Mouse (Mus musculus) spleen, adult 2 months (tissue): ENCODE results near the gene Gpr65.

Experiments
- CTCF ChIP-seq: fragments of 200-500 bp; IDR thresholded peaks from 2 replicates; pipeline ENCODE4 v1.5.1; 2011; ENCODE audit warnings: mild to moderate bottlenecking, inconsistent platforms; ENCODE audit not compliant: insufficient read depth, insufficient read length, insufficient replicate concordance; ENCODE audit errors: extremely low read depth
- POLR2A ChIP-seq: fragments of 200-500 bp; IDR thresholded peaks from 2 replicates; pipeline ENCODE4 v1.6.1; 2011; ENCODE audit warnings: low read depth, low read length, inconsistent platforms

DNA sequence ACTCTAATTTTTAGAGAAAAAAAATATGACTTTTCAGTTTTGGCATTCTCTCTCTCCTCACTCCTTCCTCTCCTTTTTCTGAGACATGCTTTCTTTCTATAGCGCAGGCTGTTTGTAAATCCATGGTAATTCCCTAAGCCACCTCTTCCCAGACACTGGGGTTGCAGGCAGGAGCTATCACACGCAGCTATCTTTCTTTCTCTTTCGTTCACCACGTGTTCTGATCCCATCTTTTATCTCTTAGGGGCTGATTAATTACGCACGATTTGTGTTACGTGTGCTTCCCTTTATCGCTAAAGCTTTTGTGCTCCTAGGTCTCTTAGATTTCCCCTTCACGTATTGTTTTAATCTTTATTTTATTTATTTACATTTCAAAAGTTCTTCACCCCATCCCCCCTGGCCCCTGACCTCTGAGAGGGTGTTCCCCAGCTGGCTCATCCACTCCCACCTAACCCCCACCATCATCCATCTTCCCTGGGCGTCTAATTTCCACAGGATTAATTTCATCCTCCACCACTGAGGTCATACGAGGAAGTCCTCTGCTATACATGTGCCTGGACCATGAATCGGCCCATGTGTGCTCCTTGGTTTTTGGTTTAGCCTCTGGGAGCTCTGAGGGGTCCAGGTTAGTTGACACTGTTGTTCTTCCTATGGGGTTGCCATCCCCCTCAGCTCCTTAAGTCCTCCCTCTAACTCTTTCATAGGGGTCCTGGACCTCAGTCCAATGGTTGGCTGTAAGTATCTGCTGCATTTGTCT, 2.6 kb downstream of the Gpr65 start:
- TF ChIP-seq CTCF (no peak), POLR2A (no peak)
